Mouse (Mus musculus) large intestine, adult 2 months (tissue): ENCODE measurements around the gene C1ql3. TPM values are rescaled to one million over a fixed set of nuclear protein-coding genes. Genes with fewer than 3 reads are reported as not detected.

Experiments used
- DNase-seq: peaks from one replicate; pipeline ENCODE4 v3.0.0-alpha.2; 2012; ENCODE audit warnings: low read depth, low spot score
- WGBS: fragments of 180-500 bp; shearing (Covaris S2); methylation state at CpG from one replicate; pipeline ENCODE4 v1.1.7; 2018; 5-methylcytosine and 5-hydroxymethylcytosine counted together
- polyA plus RNA-seq: library from polyadenylated mRNA; depleted of rRNA; stranded (reverse); fragments of >200 nt; gene quantifications from 2 replicates; pipeline ENCODE4 v1.2.3, GENCODE M21; 2012; rRNA removed

Gene C1ql3
- polyA plus RNA-seq = 0.04 and 0.11 TPM in 2 replicates

DNA sequence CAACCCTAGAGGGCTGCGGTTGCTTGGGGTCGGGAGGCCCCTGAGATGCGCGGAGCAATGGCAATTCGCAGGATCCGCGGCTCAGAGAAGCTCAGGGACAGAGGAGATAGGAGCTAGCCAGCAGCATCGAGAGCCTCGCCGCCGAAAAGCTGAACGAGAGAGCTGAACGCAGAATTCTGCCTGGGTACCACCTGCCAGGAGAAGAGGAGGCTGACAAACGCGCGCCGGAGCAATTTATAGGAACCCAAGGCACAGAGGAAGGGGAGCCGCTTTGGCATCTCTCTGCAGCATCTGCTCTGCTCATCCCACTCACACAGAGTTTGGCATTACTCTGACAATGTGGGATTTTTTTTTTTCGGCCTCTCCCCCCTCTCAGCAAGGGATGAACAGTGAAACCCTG lies at the start of gene C1ql3:
TSS of gene C1ql3 (minus strand) at position 335 of the 400 bp plus-strand sequence.
- WGBS = 2% methylated on average over 19 of the region's 19 CpGs
- DNase-seq = no peak

DNA sequence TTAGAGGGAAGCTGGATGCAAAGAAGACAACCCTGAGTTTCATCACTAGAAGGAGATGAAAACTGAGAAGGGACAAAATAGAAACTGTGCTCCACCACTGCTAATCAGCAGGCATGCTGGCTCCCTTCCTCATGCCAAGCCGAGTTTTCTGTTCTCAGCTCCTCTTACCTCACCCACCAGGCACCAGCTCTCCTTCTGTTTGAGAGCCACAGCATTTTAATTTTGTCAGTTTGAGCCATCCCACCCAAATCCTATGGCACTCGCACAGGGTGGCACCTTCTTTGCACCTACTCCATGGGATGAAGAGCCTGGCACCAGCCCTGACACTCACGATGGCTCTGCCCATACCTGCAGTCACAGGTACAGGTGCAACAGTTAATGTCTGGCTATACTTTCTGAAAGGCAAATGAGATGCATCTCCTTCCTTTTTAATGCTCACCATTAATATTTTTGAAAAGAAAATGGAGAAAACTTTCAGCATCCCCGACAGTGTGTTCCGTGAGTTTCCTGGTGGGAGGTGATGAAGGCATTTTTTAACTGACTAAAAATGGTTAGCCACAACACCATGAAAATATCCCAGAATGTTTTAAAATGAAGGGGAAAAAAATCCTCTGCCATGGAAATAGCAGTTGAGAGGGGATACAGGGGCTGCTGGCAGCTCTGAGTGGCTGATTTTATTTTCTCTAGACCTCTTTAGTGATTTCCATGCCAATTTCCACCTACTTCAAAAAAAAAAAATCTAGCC lies 49.0 kb upstream of the C1ql3 start:
- 88% methylated on average over 5 of the region's 5 CpGs for WGBS
- no peak for DNase-seq

DNA sequence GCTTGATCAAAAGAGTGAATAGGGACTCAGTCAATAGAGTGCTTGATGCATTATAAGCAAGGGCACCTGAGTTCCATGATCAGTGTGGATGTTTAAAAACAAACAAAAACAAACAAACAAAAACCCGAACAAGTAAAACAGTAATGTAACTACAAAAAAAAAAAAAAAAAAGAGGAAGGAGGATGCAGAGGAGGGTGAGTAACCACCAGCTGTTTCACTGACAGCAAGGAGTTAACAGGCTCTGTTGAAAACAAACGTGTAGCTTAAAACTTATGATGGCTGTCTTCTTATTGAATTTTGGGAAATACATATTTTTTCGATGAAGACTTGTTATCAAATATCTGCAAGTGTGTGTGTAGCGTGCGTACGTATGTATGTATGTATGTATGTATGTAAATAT lies 37.0 kb upstream of the C1ql3 start:
- WGBS = 78% methylated on average over 6 of the region's 6 CpGs
- DNase-seq = no peak

DNA sequence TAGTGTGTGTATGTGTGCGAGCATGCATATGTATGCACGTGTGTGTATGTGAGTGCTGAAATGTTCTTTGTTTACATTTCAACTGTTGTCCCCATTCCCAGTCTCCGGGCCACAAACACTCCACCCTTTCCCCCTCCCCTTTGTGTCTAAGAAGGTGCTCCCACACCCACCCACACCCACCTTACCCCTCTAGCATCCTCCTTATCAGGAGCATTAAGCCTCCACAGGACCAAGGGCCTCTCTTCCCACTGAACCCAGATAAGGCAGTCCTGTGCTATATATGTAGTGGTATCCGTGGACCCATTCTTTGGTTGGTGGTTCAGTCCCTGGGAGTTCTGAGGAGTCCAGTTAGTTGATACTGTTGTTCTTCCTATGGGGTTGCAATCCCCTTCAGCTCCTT lies 32.9 kb upstream of the C1ql3 start:
- no peak for DNase-seq
- WGBS = 72% methylated on average over 4 of the region's 4 CpGs

DNA sequence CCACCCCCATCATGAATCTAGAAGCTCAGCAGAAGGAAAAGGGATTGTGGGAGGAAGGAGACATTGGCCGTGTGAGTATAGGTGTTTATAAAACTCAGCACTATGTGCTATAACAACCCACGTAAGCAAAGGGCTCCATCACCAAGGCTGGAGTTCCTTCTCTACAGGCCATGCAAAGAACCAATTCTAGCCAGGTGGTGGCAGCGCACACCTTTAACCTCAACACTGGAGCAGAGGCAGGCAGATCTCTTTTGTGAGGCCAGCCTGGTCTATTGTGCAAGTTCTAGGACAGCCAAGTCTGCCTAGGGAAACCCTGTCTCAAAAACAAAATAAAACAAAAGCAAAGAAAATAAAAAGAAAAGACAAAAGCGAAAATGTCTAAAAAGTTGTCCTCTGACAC lies 28.2 kb upstream of the C1ql3 start:
- DNase-seq = no peak
- 87% methylated on average over 4 of the region's 4 CpGs for WGBS

DNA sequence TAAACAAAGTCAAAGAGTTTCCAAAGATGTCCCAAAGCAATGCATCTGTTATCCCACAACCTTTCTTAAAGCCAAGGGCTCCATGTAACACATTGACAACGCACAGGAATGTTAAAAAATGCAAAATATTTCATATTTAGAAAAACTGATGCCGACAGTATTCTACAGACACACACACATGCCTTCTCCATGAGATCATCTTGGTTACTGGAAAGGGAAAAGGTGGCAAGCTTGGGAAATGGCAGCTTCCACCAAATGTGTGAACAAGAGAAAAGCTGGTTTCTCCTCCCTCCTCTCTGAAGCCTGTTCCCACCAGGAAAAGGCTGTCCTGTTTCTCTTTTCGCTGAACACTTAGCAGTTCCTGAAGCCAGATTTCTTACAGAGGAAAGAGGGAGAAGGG lies 27.2 kb upstream of the C1ql3 start:
- no peak for DNase-seq
- 65% methylated on average over 3 of the region's 3 CpGs for WGBS

DNA sequence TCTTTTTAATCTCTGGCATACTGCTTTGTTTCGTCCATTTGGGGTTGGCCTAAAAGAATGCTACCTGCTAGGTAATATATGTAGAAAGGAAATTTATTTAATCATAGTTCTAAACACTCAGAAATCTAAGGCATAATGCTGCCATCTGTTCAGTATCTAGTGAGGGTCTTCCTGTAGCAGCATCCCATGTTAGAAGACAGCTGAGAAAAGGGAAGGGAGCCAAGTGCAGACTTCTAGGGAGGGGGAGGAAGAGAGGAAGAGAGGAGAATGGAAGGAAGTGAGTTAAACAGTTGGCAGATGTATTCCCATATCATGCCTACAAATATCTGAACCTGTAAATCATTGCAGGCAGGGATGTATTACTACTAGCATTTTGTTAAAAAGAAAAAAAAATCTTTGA lies 7.3 kb upstream of the C1ql3 start:
- 68% methylated on average over 1 of the region's 1 CpGs for WGBS

DNA sequence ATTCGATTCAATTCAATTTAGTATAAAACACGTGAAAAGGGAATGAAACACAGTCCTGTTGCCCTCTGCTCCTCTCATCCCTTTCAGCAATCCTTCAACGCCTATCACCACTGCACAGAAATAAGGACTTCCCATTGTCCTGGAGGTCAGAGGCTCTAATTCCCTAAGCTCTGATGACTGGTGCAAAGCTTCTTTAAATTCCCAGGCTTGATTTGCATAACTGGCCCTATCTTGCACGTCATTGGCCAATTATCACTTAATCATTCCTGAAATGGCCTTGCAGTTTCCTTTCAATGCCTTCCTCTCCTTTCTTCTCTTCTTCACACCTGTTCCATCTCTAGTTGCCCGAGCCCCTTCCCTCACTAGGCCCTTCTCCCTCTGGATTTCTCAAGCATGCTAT lies 6.8 kb upstream of the C1ql3 start:
- DNase-seq = no peak

More for the DNA sequence above, 7.3 kb upstream of the C1ql3 start:
- no peak for DNase-seq

DNA sequence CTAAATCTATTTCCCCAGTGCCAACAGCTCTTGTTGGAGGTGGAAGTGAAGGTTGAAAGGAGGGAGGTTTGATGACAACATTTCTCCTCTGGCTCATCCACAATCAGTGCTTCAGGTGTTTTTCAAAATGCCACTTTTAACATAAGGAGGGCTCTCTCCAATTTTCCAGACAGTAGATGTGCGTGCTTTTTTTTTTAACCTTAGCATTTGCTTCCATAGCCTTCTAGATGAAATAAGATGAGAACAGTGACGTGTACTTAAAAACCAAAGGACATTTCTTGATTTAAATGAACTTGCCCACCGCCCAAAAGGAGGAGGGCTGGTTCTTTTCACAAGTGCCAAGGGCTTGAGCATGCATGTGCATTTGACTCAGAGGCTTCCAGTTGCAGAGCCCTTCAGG lies 367 bp upstream of the C1ql3 start:
- WGBS = 58% methylated on average over 3 of the region's 3 CpGs
- no peak for DNase-seq

More for the DNA sequence above, 6.8 kb upstream of the C1ql3 start:
- WGBS = 51% methylated on average over 5 of the region's 5 CpGs

DNA sequence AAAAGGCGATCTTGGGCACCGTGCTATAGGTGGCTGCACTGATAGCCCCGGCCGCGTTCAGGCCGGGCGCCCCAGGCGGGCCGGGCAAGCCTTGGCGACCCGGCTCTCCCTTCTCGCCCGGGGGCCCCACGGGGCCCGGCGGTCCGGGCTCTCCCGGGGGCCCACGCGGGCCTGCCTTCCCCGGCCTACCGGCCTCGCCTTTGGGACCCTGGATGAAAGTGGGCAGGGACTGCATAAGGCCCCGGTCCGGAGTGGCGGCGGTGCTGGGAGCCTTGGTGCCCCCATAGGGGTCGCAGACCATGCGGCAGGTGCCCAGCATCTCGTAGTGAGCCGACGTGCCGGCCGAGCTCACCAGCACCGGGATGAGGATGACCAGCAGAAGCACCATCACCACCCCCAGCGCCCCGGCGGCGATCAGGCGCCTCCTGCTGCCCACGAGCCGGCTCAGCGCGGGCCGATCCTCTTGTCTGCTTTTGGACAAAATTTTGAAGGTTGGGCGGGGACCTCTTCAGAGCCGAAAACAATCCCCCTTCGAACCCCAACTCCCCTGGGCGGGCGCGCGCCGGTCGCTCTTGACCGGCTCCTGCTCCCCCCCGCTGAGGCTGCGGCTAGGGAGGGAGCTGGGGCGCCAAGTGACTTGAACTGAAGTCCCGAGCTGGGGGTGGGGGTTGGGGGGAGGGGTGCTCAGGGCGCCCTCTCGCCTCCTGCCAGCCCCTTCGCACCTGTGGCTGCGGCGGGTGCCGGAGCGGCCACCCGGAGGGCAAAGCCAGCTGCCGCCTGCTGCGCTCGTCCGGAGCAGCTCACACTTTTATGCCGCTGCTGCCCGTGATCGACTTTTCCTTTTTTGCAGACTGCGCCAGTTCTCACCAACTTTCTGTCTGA lies 905 bp downstream of the C1ql3 start:
- 2% methylated on average over 72 of the region's 75 CpGs for WGBS
- no peak for DNase-seq

DNA sequence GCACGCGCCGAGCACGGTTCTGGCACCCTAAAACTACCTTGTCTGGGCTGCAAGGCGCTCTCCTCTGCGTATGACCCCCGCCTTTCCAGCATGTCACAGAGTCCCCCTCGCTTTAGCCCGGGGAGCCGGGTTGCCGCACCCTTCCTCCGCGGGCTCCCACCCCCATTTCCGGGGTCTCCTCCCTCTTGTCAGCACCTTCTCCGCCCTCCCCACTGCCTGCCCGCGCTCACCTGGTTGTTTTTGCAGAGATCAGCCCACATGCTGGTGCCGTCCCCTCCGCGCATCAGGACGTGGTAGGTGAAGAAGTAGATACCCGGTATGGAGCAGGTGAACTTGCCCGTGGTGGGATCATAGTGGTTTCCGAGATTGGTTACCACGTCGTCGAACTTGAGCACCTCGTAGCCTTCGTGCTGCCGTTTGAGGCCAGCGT lies 1.6 kb downstream of the C1ql3 start:
- 12% methylated on average over 31 of the region's 31 CpGs for WGBS
- DNase-seq = no peak

DNA sequence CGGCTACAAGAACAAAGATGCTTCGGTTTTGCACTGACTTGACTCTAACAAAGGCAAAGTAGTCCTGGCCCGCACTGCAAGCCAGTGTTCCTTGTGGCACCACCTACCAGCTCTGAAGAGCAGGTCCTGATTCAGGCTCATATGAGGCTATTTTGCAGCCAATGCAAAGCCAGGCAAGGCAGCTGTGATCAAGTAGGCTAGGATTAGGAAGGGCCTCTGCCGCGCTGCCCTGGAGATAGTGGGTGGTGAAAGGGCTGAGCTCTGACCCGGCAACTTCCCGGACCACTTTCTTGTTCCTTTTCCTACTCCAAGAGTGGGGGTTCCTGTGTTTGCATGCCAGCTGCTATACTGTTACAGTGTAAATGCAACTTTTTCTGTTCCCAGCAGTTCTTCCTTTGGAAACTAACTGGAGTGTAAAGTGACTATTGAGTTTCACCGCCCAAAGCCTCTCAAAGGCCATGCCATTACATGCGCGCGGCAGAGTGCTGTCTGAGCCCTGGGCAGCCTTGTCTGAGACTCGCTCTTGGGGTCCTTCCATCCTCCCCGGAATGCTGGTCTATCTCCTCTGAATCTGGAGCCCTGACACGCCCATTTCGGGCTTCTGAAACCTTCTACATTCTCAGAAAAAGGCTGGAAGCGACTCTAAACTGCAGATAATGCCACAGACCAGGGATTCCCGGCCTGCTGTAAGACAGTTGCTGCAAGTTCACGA lies 2.2 kb downstream of the C1ql3 start:
- no peak for DNase-seq
- 35% methylated on average over 18 of the region's 18 CpGs for WGBS

DNA sequence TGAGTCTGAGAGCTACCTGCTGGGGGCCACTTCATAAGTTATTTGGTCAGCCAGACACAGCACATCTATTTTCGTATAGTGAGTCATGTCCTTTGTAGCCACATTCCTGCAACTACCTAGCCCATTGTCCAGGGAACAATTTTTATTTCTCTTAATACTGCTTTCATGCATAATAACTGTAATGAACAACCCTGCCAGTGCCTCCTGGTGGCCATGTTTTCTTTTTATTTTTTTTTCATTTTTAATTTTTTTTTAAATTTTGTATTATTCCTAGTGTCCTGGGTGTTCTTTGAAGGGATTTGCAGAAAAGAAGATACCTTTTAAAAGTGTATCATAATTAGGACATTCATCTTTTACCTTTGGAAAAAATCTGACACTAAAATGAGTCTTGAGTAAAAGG lies 3.2 kb downstream of the C1ql3 start:
- DNase-seq = no peak
- WGBS = 74% methylated on average over 1 of the region's 1 CpGs

DNA sequence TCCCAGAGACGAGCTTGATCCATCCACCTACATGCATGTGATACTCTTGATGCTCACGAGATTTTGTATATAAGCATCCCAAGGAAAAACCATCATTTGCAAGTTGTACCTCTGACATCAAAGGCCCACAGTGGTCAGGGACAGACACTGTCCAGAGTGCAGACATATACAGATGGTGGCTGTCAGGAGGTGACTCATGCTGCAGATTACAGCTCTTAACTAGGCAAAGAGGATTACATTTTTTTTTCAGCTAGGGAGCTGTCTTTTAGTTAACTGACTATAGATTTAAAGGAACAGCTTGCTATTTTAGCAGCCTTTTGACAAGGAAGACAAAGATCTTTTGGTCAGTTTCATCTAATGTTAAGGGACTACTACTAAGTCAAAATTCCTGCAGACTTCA lies 11.6 kb downstream of the C1ql3 start:
- DNase-seq = no peak
- 70% methylated on average over 2 of the region's 2 CpGs for WGBS

DNA sequence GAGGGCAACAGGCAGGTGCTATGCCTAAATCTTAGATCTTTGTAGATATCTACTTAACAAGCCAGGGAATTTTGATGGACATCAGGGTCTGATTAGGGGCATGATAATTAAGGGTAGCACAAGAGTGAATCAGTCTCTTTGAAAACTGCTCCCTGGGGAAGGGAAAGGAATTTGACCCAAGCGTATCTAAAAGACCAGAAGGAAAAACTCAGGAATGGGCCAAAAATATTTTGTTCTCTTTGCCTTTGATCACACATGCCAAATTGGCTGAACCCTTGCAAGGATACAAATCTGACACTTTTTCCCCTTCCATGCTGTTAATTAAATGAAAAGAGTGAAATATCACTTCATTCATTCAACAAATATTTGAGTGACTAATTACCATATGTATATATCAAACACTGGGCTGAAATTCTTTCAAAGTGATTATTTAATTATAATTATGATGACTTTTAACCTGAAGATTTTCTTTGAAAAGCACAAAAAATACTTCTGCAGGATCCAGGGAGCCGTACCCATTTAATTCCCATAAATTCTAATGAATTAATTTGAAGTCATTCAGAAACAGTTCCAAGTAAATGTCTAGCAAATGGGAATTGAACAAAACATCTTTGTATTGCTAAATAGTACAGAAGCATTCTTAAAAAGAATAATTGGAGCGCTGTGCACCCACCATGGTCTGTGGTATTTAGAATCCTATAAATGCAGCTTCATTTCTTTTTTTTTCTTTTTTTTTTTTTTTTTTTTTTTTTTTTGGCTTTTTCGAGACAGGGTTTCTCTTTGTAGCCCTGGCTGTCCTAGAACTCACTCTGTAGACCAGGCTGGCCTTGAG lies 26.5 kb downstream of the C1ql3 start:
- 78% methylated on average over 4 of the region's 4 CpGs for WGBS
- DNase-seq = no peak

DNA sequence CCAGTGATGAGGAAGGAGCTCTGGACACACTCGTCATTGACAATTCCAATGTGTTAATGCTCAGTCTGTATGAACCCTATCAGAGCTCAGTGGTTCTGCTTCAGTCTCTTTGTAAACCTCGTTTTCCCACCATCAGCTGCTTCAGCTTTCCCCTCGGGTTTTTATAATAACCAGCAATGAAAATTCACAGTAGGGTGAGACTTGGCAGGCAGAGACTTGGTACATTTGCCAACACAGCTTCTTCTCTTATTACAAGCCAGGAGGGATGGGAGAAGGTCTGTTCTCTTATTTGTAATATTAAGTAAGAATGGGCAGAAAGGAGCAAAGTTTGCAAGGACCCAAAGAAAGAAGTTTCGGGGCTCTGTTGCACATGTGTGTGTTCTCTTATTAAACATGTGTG lies 32.8 kb downstream of the C1ql3 start:
- DNase-seq = no peak
- WGBS = 79% methylated on average over 4 of the region's 4 CpGs

DNA sequence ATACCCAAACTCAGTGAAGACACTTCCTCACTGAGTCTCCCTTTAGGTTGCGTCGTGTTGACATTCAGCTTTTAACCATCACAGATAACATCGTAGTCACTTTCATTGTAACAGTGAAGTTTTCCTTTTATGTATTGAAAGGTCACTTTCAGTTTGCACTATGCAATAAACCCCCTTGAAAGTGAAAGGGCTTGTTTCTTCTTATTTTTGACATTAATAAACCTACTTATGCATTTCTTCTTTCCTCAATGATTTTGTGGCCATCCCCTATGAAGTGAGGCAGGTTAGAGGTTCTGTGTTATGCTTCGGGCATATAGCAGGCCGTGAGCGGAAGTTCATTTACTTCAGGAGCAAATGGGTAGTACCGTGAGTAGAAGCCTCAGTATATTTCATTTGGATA lies 34.2 kb downstream of the C1ql3 start:
- no peak for DNase-seq
- WGBS = 89% methylated on average over 7 of the region's 7 CpGs

DNA sequence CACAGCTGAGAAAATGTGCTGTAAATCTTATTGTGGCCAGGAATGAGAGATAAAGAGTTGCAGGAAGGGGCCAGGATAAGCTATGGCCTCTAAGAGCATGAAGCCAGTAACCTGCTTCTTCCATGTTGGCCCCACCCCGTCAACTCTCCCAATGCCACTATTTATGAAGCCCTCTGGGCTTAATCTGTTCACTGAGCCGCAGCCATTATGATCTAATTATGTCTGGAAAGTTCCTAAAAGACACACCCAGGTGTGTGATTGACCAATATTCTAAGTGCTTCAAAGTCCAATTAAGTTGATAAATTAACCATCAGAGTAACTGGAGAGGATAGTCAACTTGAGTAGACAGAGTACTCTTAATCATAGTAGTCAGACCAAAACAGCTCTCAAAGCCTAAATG lies 37.9 kb downstream of the C1ql3 start:
- WGBS = 72% methylated on average over 2 of the region's 2 CpGs
- no peak for DNase-seq

DNA sequence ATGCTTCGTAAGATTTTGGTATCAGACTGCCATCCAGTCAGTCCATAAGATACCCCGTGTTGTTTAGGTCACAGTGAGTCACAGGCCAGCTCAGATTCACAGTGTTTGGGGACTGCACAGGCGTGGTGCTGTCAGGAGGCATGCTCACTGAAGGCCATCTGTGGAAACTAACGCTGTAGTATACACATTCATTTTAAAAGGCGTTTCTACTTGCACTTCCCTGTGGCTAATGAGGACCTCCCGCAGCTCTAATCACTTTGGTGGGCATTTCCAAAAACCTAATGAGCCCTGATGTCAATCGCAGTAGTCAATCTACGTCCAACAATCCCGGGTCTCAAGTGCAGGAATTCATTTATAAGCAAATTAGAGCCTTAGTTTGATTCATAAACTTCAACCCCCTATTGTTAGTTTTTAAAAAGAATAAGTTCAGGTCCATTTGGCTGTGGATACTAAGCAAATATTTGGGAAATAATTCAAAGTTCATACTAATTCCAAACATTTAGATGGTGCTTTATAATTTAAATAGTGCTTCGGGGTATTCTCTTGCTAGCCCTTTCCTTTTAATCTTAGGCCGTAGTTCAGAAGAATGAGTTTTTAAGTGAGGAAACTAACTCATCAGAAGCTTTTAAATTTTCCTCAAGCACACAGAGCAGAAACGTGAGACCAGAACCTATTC lies 41.4 kb downstream of the C1ql3 start:
- DNase-seq = no peak
- WGBS = 81% methylated on average over 12 of the region's 12 CpGs
